9 mouse cellular contexts compared by ENCODE assay signal in genomic region chr14:54883154-54884021, GRCm38 (mm10). TPM values are rescaled to one million over a fixed set of nuclear protein-coding genes. Genes with fewer than 3 reads are reported as not detected.
DNase-seq lines count a peak whose midpoint lies in the region; ATAC-seq and TF ChIP-seq lines count a peak whose summit lies in the region.
"Had no signal": no experiment of that assay in that cellular context is flagged by ENCODE, and none has a peak within 500 bp of the region (broad histone marks: within the 10 kb centered on the region; RNA-seq: fewer than 3 reads in every experiment).

Bcl2l2 (plus strand) TSS chr14:54883377.
Gm20521 (plus strand) TSS chr14:54883441.

- peak within 1 kb of the TSS; percentile 63 for H3K4me2 ChIP-seq in hindbrain, embryonic 15.5 days

- TF ChIP-seq CTCF in gastrocnemius, adult 2 months (IDR thresholded peaks at IDR 0.05): no peak

- peaks cover 27% of the 10 kb centered on the region for H3K79me2 ChIP-seq in macrophage (ENCODE audit: inconsistent target)

- H3K4me1 ChIP-seq in hindbrain, embryonic 15.5 days (replicated peaks): peaks cover 30% of the 10 kb centered on the region

- peak within 1 kb of the TSS; percentile 92 for H3K27ac ChIP-seq in gastrocnemius, adult 2 months
- peak within 1 kb of the TSS; percentile 79 for H3K27ac ChIP-seq in hindbrain, embryonic 15.5 days (replicated peaks)
- H3K27ac ChIP-seq in macrophage: peak within 1 kb of the TSS; percentile 73

- peak within 1 kb of the TSS; percentile 88 for H3K4me3 ChIP-seq in gastrocnemius, adult 2 months
- H3K4me3 ChIP-seq in hindbrain, embryonic 15.5 days: peak within 1 kb of the TSS; percentile 57
- H3K4me3 ChIP-seq in macrophage (ENCODE audit: inconsistent target): peak within 1 kb of the TSS; percentile 99

- DNase-seq in adrenal gland, adult (ENCODE audit: inconsistent age in 2 of 2, low spot score in 1 of 2): peak; percentile 90 to 96
- DNase-seq in gastrocnemius, adult 2 months: peak; percentile 92
- peak; percentile 39 to 71 for DNase-seq in left cerebral cortex, adult 8-10 months (ENCODE audit: low spot score in 2 of 2)
- DNase-seq in right cerebral cortex, adult 18-20 months: peak; percentile 75
- peak; percentile 77 to 88 for DNase-seq in urinary bladder, postnatal 4 days (ENCODE audit: low spot score in 2 of 2)

- ATAC-seq in common myeloid progenitor, adult 5-6 weeks (replicated peaks; ENCODE audit: low read depth, poor library complexity, severe bottlenecking): peak; percentile 97
- peak; percentile 88 for ATAC-seq in hindbrain, embryonic 15.5 days (ENCODE audit: low FRiP score, low read depth)

- no peaks in the 10 kb centered on the region for H3K27me3 ChIP-seq in hindbrain, embryonic 15.5 days

- H3K36me3 ChIP-seq in hindbrain, embryonic 15.5 days: 0 out of 2 replicates have a peak, but pooled peaks cover 5% of the 10 kb centered on the region
- H3K36me3 ChIP-seq in macrophage (ENCODE audit: inconsistent target): no peaks in the 10 kb centered on the region; the same call in 1 of the 2 replicates

- WGBS in hindbrain, embryonic 15.5 days: 0% methylated on average over 27 of the region's 27 CpGs
- WGBS in macrophage (ENCODE audit: missing documents): 3% methylated on average over 23 of the region's 27 CpGs

- peak within 1 kb of the TSS; percentile 73 for H3K9ac ChIP-seq in hindbrain, embryonic 15.5 days

- intact Hi-C loops in gastrocnemius, adult 2 months (cut with DNase I): no loop called here

- no peaks in the 10 kb centered on the region for H3K9me3 ChIP-seq in hindbrain, embryonic 15.5 days

RNA-seq across cellular contexts. Expression of gene Bcl2l2, which starts in this region (rescaled TPM):
- 7.8 and 10.3 TPM in 2 replicates for total RNA-seq in common myeloid progenitor, adult 5-6 weeks (2017)
- 10 to 100 TPM; 23.1 to 26.8 TPM for total RNA-seq in gastrocnemius, adult 2 months (2021)
- polyA plus RNA-seq in hindbrain, embryonic 15.5 days (2015; fragmentation: Nextera tagmentation; extraction: Ambion mirVana): 3.2 and 4.3 TPM in 2 replicates
- total RNA-seq in left cerebral cortex, adult 8-10 months (2022): 100 to 1,000 TPM; 127 to 134 (median 132) TPM
- 100 to 1,000 TPM in 8 of 26 experiments, 10 to 100 TPM in 18; 45.7 to 139 (median 77.8) TPM for total RNA-seq in macrophage (2018; cell fraction: chromatin; rRNA removed)
- total RNA-seq in macrophage (2018; cell fraction: cytosol; rRNA removed): 10 to 100 TPM; 14.9 to 22.5 (median 18.3) TPM
- 100 to 1,000 TPM in 4 of 26 experiments, 10 to 100 TPM in 22; 52.2 to 123 (median 79.5) TPM for total RNA-seq in macrophage (2018; cell fraction: nucleus; rRNA removed)
- 13.5 to 20.1 TPM (median 14.7 TPM) in 3 replicates for polyA plus RNA-seq in macrophage (2018)

RNA-seq across cellular contexts. Expression of gene Gm20521, which starts in this region (rescaled TPM):
- 2.4 TPM in 1 of 2 replicates, not detected in the other for total RNA-seq in common myeloid progenitor, adult 5-6 weeks (2017)
- total RNA-seq in gastrocnemius, adult 2 months (2021): 1 to 10 TPM in 1 of 2 experiments, under 1 TPM in 1; 0.56 to 4.4 TPM
- not detected in 2 replicates for polyA plus RNA-seq in hindbrain, embryonic 15.5 days (2015; fragmentation: Nextera tagmentation; extraction: Ambion mirVana)
- 1 to 10 TPM in 3 of 4 experiments, not detected in 1; 1.5 to 6.7 (median 4.2) TPM for total RNA-seq in left cerebral cortex, adult 8-10 months (2022)
- total RNA-seq in macrophage (2018; cell fraction: chromatin; rRNA removed): 10 to 100 TPM in 1 of 26 experiments, 1 to 10 TPM in 21, not detected in 4; 1.0 to 17.5 (median 4.4) TPM
- 1 to 10 TPM in 22 of 26 experiments, under 1 TPM in 4; 0.39 to 3.3 (median 1.6) TPM for total RNA-seq in macrophage (2018; cell fraction: cytosol; rRNA removed)
- 1 to 10 TPM in 15 of 26 experiments, under 1 TPM in 3, not detected in 8; 0.60 to 4.3 (median 2.0) TPM for total RNA-seq in macrophage (2018; cell fraction: nucleus; rRNA removed)
- 0.28 to 3.5 TPM (median 1.1 TPM) in 3 replicates for polyA plus RNA-seq in macrophage (2018)
- total RNA-seq: neutrophil, adult 5-6 weeks had no signal

Comparison
In these comparisons a context has a peak if more than half of its experiments do, and no peak if none do; other contexts are left out.
1. Peak in every context shown above with its lines: DNase-seq, ATAC-seq, H3K4me3 ChIP-seq and H3K27ac ChIP-seq.
2. RNA of gene Bcl2l2 (total RNA-seq): 127 to 134 TPM in left cerebral cortex, adult 8-10 months; 23.1 to 26.8 TPM in gastrocnemius, adult 2 months and 7.8 to 10.3 TPM in common myeloid progenitor, adult 5-6 weeks; every median in the first group is over 4 times any median in the second.